Mouse (Mus musculus) stomach, postnatal 0 days (tissue): ENCODE results near the gene Acaa1a. TPM values are rescaled to one million over a fixed set of nuclear protein-coding genes. Genes with fewer than 3 reads are reported as not detected.
A peak's percentile ranks its signal among the peaks of the same experiment; 100 is the strongest.

Source experiments
- ATAC-seq: fragments of 200-750 bp; cut with Nextera tagmentation; 2 replicates; pipeline ENCODE4 v1.8.0; 2017; ENCODE audit not compliant: low FRiP score, low TSS enrichment
- DNase-seq: peaks from one replicate; pipeline ENCODE4 v3.0.0-alpha.2; 2016; ENCODE audit warnings: low spot score
- H3K27ac ChIP-seq: fragments of 300-500 bp; sonication (generic); replicated peaks from 2 replicates; pipeline ENCODE4 v1.5.1; 2014; ENCODE audit warnings: mild to moderate bottlenecking, control low read depth
- H3K27me3 ChIP-seq: fragments of 300-500 bp; sonication (generic); 2 replicates; pipeline ENCODE4 v1.6.1; 2014; ENCODE audit warnings: low read length; ENCODE audit not compliant: control insufficient read depth, insufficient read depth
- H3K36me3 ChIP-seq: fragments of 300-500 bp; sonication (generic); 2 replicates; pipeline ENCODE4 v1.6.1; 2014; ENCODE audit warnings: low read length, mixed read lengths; ENCODE audit not compliant: control insufficient read depth, insufficient read depth
- H3K4me1 ChIP-seq: fragments of 300-500 bp; sonication (generic); replicated peaks from 2 replicates; pipeline ENCODE4 v1.6.1; 2014; ENCODE audit warnings: antibody characterized with exemption; ENCODE audit not compliant: control insufficient read depth, insufficient read depth
- H3K4me2 ChIP-seq: fragments of 300-500 bp; sonication (generic); replicated peaks from 2 replicates; pipeline ENCODE4 v1.6.1; 2014; ENCODE audit warnings: low read depth, mild to moderate bottlenecking, control low read depth, moderate library complexity
- H3K4me3 ChIP-seq: fragments of 300-500 bp; sonication (generic); 2 replicates; pipeline ENCODE4 v1.5.1; 2014; ENCODE audit warnings: low read depth, low read length, control low read depth
- H3K9ac ChIP-seq: fragments of 300-500 bp; sonication (generic); 2 replicates; pipeline ENCODE4 v1.6.1; 2014; ENCODE audit warnings: mild to moderate bottlenecking, low read length, control low read depth, mixed read lengths
- H3K9me3 ChIP-seq: fragments of 300-500 bp; sonication (generic); 2 replicates; pipeline ENCODE4 v1.6.1; 2016; ENCODE audit warnings: low read length; ENCODE audit not compliant: control insufficient read depth
- CTCF ChIP-seq: IDR thresholded peaks from 2 replicates; pipeline ENCODE4 v1.5.1; 2016; ENCODE audit warnings: antibody characterized with exemption, low read depth, mild to moderate bottlenecking, moderate library complexity
- EP300 ChIP-seq: optimal IDR thresholded peaks from 2 replicates; pipeline ENCODE3; 2016; ENCODE audit warnings: antibody characterized with exemption
- WGBS: fragments of 180-500 bp; shearing (Covaris S2); extraction: QIAGEN DNeasy Blood & Tissue Kit; methylation state at CpG from one replicate; pipeline ENCODE4 v1.1.7; 2014; 5-methylcytosine and 5-hydroxymethylcytosine counted together
- polyA plus RNA-seq: library from polyadenylated mRNA; unstranded; fragments of >200 nt; fragmentation: Nextera tagmentation; extraction: Ambion mirVana; gene quantifications from 2 replicates; pipeline ENCODE4 v1.2.1, GENCODE M21; 2015

Acaa1a gene
- polyA plus RNA-seq, 1 experiment from 2014 or later: 181 TPM

DNA sequence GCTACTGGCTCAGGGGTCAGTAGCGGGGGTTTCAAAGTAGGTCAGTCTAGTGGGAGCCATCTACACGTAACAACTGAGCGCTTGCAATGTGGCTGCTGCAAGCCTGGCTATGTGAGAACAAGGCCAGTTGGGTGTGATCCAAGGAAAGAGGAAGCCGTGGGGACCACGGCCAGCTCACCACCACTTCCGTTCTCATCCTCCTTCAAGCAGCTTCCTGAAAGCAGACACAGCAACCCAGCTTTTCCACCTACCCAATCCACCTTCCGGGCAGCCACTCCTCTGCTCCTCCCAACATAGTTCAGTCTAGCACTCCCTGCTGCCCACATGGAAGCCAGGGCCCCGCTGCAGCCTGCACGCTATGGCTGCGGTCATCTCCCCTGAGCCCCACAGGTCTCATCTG is 5.2 kb upstream of the Acaa1a start:
- no peak for ATAC-seq
- peak overlapping the region; percentile 1; the same call in 1 of the 2 replicates for H3K27ac ChIP-seq
- no peak overlapping the region for H3K4me3 ChIP-seq
- no peaks in the 10 kb centered on the region for H3K9me3 ChIP-seq
- peak; percentile 46 for DNase-seq
- WGBS: 40% methylated on average over 10 of the region's 10 CpGs
- no peak overlapping the region for H3K4me2 ChIP-seq
- H3K9ac ChIP-seq: no peak overlapping the region
- no peaks in the 10 kb centered on the region for H3K27me3 ChIP-seq
- peaks cover 5% of the 10 kb centered on the region; the same call in 1 of the 2 replicates for H3K4me1 ChIP-seq
- H3K36me3 ChIP-seq: peaks cover 5% of the 10 kb centered on the region
- TF ChIP-seq CTCF: peak; percentile 10; the same call in 1 of the 2 replicates
- TF ChIP-seq EP300: no peak

DNA sequence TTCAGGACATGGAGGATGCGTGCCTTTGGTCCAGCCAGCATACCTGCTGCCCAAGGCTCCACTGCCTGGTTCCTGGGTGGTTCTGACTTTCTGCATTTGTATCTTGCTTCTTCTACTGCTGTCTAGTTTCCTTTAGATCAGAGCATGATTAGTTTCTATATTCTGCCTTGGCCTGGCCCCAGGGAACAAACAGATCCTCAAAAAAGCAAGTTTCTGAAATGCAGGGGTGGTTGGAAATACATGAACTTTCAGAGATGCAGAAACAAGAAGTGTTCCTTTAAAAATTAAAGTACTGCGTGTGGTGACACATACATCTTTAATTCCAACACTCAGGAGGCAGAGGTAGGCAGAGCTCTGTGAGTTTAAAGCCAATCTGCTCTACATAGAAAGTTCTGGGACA is 4.6 kb upstream of the Acaa1a start:
- ATAC-seq (no peak), DNase-seq (no peak)
- Histone ChIP-seq H3K9ac (no peak overlapping the region), H3K4me1 (peaks cover 5% of the 10 kb centered on the region; the same call in 1 of the 2 replicates), H3K27ac (0 out of 2 replicates have a peak overlapping the region, but pooled peaks have one; percentile 1), H3K27me3 (no peaks in the 10 kb centered on the region), H3K9me3 (no peaks in the 10 kb centered on the region), H3K4me3 (no peak overlapping the region), H3K36me3 (peaks cover 5% of the 10 kb centered on the region), H3K4me2 (no peak overlapping the region)
- TF ChIP-seq CTCF (0 out of 2 replicates have a peak, but pooled peaks have one; percentile 0), EP300 (no peak)
- 74% methylated on average over 2 of the region's 2 CpGs for WGBS

DNA sequence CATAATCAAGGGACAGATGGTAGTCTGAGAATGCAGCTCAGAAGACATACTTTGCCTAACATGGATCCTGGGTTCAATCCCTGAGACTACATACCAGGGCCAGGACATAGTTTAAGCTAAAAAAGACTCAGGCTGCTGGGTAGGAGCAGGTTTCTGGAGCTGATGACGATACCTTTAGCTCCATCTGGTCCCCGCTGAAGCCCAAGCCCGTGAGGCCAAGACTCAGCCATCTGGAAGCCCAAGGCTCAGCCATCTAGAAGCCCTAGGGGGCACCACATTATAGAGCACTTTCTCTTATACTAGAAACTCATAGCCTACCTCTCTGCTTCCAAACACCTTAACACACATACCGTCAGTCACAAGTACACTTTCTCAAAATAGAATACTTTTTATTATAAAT is 3.9 kb upstream of the Acaa1a start:
- peaks cover 5% of the 10 kb centered on the region for H3K36me3 ChIP-seq
- no peak overlapping the region for H3K9ac ChIP-seq
- peaks cover 5% of the 10 kb centered on the region; the same call in 1 of the 2 replicates for H3K4me1 ChIP-seq
- no peak overlapping the region for H3K4me2 ChIP-seq
- WGBS: 74% methylated on average over 4 of the region's 4 CpGs
- no peaks in the 10 kb centered on the region for H3K27me3 ChIP-seq
- DNase-seq (no peak), ATAC-seq (no peak)
- TF ChIP-seq EP300 (no peak), CTCF (no peak)
- no peaks in the 10 kb centered on the region for H3K9me3 ChIP-seq
- H3K27ac ChIP-seq: no peak overlapping the region
- H3K4me3 ChIP-seq: no peak overlapping the region

- H3K27me3 ChIP-seq: no peaks in the 10 kb centered on the region
- no peak overlapping the region for H3K9ac ChIP-seq
- peaks cover 5% of the 10 kb centered on the region for H3K36me3 ChIP-seq
- H3K4me2 ChIP-seq: no peak overlapping the region
- 91% methylated on average over 14 of the region's 14 CpGs for WGBS
- DNase-seq (no peak), ATAC-seq (no peak)
- H3K27ac ChIP-seq: no peak overlapping the region
- H3K4me1 ChIP-seq: peaks cover 5% of the 10 kb centered on the region
- H3K4me3 ChIP-seq: no peak overlapping the region
- TF ChIP-seq CTCF: no peak
- TF ChIP-seq EP300: no peak
- no peaks in the 10 kb centered on the region for H3K9me3 ChIP-seq
These were observed 1.6 kb upstream of the Acaa1a start for GRCm38 (mm10) chr9:119337842-119338241.

DNA sequence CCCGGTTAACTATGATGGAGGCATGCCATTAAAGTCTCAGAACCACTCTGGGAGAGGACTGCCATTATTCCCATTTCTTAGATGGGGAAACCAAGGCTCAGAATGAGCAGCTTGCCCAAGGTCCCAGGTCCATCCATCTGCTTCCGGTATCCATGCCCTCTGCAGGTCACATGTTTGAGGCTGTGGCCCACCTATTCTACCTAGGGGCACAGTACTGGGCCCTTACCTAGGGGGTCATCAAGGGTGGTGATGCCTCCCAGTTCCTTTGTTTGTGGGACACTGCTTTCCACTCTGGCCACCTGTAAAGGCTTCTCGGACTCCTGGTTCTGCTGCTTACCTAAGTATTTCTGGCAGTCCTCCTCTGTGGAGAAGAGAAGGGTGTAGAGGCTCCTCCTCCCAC is 1.1 kb upstream of the Acaa1a start:
- TF ChIP-seq EP300 (no peak), CTCF (no peak)
- Histone ChIP-seq H3K4me2 (peak overlapping the region; percentile 66), H3K36me3 (peaks cover 7% of the 10 kb centered on the region), H3K4me3 (no peak overlapping the region), H3K9ac (no peak overlapping the region), H3K9me3 (no peaks in the 10 kb centered on the region), H3K27ac (no peak overlapping the region), H3K27me3 (no peaks in the 10 kb centered on the region), H3K4me1 (peaks cover 5% of the 10 kb centered on the region)
- WGBS: 88% methylated on average over 3 of the region's 3 CpGs
- ATAC-seq (no peak), DNase-seq (no peak)

GRCm38 (mm10) chr9:119339106-119339505 is 370 bp upstream of the Acaa1a start:
- H3K4me2 ChIP-seq: peak overlapping the region; percentile 66
- peak overlapping the region; percentile 82 for H3K9ac ChIP-seq
- TF ChIP-seq CTCF (no peak), EP300 (no peak)
- H3K4me3 ChIP-seq: peak overlapping the region; percentile 63
- WGBS: 43% methylated on average over 7 of the region's 7 CpGs
- H3K27ac ChIP-seq: no peak overlapping the region; the same call in 1 of the 2 replicates
- ATAC-seq: no peak
- no peak for DNase-seq
- H3K27me3 ChIP-seq: no peaks in the 10 kb centered on the region
- H3K36me3 ChIP-seq: peaks cover 8% of the 10 kb centered on the region
- H3K4me1 ChIP-seq: peaks cover 5% of the 10 kb centered on the region
- no peaks in the 10 kb centered on the region for H3K9me3 ChIP-seq
